Mouse (Mus musculus): ENCODE data around the gene Ablim2. TPM values are rescaled to one million over a fixed set of nuclear protein-coding genes. Genes with fewer than 3 reads are reported as not detected.
A peak's percentile ranks its signal among the peaks of the same experiment; 100 is the strongest.

Gene Ablim2
- total RNA-seq (2021), result 10 to 100 TPM; 20.7 to 21.0 TPM

DNA sequence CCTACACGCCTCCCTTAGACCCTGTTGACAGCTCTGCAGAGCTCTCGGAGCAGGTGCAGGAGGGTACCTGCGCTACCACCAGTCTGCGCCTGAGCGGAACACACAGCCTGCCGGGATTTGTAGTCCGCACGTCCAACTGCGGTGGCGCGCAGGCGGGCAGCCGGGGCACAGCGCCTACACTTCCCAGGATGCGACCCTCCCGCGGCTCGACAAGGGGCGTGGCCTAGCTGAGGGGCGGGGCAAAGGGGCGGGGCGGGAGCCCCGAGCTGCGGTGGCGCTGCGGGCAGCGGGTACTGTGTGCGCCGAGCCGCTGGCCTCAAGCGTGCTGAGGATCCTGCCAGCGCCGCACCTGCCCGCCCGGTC, at the start of gene Ablim2:
Gene Ablim2 (plus strand): TSS at position 242 of the 363 bp plus-strand sequence.
- intact Hi-C loops (cut with DNase I), result loop anchor here (5.0 kb wide), 1 partner anchor 40 kb away; no protein-coding TSS in a partner anchor

DNA sequence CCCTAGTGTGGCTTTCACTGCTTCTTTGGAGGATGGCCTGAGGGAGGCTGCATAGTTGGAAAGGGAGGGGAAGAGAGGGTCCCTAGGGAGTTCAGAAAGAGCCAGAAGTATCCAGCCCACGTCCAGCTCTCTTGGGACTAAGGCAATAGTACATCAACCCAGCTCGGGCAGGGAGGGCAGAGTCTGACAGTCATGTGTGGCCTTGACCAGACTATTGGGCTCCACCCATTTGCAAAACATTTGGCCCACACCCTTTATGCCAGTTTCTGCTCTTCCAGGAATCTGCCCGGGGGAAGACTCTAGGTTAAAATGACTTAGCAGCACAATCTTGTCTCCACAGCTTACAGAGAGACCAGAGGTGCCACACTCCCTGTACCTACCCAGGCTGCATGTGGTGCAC, 47.2 kb upstream of the Ablim2 start:
- intact Hi-C loops (cut with DNase I), result loop anchor here (5.0 to 10.0 kb wide), 2 partner anchors 188 to 346 kb away; no protein-coding TSS in a partner anchor
- no peak for DNase-seq

More for the DNA sequence above, at the start of gene Ablim2:
- peak; percentile 85 for DNase-seq

DNA sequence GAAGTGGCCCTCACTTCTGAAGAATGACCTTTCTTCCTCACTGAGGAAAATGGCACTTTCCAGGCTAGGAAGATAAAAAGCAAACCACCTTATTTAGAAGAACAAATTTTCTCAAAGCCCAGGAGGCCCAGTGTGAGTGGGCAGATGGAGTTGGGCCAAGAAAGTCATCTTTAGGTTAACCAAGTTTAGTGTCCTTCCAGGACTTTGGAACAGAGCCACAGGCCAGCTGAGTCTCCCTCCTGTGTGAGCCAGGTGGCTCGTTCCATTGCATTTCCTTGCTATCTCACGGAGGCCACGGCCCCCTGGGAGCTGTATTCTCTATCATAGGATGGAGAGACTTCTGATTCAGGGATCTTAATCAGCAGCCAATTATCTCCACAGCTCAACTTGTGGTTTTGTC, 46.7 kb upstream of the Ablim2 start:
- DNase-seq, result no peak
- intact Hi-C loops (cut with DNase I), result loop anchor here (5.0 to 10.0 kb wide), 2 partner anchors 189 to 346 kb away; no protein-coding TSS in a partner anchor

DNA sequence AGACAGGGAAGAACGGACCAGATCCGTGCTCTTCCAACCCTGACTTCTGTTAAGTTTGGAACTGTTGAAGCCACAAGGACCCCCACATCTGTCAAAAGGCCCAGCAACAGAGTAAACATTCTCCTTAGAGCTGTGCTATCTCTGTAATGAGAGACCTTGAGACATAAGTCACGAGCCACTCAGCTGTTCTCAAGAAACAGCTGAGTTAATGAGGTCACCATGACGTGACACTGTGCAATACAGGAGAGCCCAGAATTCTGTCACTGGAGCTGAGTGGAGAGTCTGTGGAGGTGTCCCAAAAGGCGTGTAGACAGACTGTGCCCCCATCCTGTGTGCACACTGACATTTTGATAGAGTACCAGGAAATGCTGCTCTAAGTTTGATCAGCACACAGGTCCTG, 45.2 kb upstream of the Ablim2 start:
- DNase-seq, result no peak
- intact Hi-C loops (cut with DNase I), result loop anchor here (5.0 to 10.0 kb wide), 2 partner anchors 190 to 348 kb away; no protein-coding TSS in a partner anchor

DNA sequence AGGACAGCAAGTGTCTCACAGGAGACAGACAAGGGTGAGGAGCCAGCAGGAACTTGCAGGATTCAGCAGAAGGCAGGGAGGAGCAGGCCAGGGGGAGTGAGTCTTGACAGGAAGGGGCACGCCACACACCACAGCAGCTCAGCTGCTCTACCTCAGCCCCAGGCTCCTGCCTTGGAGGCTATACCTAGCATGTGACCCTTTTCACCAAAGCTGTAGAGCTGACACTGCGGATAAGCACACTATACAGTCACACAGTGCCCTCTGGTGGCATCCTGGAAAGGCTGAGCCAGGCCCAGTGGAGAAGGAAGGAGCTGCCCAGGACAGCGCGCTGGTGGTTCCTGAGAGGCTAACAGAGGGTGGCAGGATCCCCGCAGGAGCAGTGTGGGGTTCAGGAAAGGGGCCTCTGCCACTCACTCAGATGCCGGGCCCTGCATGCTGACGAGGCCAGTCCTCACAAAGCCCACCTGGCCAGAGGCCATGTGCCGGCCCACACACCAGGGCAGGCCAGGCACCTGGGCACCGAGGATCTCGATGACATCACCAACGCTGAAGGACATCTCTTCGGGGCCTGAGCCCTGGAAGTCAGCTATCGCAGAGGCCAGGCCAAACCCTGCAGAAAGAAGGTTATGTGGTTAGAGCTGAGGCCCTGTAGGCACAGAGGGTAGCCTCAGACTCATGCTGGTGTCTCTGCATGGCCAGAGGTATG, 43.9 kb upstream of the Ablim2 start:
- intact Hi-C loops (cut with DNase I), result loop anchor here (1.0 to 10.0 kb wide), 3 partner anchors 119 to 349 kb away; no protein-coding TSS in a partner anchor
- peak; percentile 72 for DNase-seq

DNA sequence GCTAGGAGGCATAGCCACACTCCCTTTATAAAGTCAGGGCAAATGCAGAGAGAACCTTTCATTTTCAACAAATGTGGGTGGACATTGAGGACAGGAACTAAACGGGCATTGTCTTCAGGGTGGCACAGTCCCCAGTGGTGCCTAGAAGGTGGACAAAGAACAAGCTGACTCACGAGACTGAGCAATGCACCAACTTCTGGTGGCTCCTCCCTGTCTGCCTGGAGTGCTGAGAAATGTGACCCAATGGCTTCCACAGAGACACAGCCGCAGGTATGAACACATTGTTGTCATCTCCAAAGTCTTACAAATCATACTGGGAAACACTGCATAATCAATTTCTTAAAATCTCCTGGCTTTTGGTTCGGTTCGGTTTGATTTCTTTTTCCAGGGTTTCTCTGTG, 40.2 kb upstream of the Ablim2 start:
- DNase-seq, result no peak
- intact Hi-C loops (cut with DNase I), result loop anchor here (5.0 to 10.0 kb wide), 2 partner anchors 40 to 353 kb away; partner anchors contain the start of gene Ablim2

DNA sequence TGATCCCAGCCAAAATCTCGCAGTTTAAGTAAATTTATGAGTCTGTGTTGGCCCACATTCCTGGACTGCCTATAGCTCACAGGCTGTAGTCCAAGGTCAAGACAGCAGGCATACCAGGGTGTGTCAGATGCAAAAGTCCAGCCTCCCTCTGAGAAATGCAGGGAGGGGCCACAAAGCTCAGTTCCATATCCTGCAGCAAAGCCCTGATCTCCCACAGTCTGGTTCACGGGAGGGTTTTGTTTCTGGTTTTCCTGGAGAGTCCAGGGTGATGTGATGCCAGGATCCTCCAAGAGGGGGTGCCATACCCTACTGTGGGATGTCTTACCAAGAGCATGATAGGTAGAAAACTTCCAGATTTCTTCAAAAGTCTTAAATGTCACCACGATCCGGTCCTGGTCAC, 39.7 kb upstream of the Ablim2 start:
- DNase-seq, result peak; percentile 48 to 57
- intact Hi-C loops (cut with DNase I), result loop anchor here (5.0 to 10.0 kb wide), 2 partner anchors 39 to 353 kb away; partner anchors contain the start of gene Ablim2

DNA sequence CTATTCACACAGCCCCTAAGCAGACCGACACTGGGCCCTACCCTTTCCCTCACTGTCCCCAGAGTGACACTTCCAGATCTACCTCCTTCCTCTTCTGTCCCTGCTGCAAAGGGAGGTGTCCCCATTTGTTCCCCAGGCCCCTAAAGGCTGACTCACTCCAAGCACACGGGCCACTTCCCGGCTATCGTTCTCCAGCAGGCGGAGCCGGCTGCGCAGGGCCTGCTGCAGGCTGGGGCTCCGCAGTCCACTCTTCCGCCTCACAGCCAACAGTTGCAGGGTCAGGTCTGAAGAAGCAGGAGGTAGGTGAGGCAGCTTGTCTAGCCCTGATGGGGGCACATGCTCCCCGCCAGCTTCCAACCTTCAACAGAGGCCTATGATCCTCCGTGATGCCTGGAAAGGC, 38.9 kb upstream of the Ablim2 start:
- intact Hi-C loops (cut with DNase I), result loop anchor here (5.0 to 10.0 kb wide), 2 partner anchors 38 to 354 kb away; partner anchors contain the start of gene Ablim2
- DNase-seq, result no peak

DNA sequence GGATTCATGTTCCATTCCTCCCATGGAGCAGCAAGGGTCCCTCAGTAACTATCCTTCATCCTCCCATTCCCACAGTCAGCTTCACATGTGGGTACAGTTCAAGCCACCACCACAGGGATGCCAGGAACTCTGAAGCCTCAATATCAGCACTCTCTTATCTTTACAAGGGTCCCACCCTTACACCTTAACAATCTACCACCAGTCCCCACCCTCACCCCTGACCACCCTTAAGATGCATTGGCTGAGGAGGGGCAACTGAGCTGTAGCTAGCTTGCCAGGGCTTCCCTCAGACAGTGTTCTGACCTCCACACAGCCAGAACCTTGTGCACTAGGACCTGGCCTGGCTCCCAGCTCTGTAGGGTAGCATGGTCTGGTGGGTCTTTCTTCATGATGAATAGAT, 38.3 kb upstream of the Ablim2 start:
- no peak for DNase-seq
- intact Hi-C loops (cut with DNase I), result loop anchor here (5.0 to 10.0 kb wide), 2 partner anchors 38 to 355 kb away; partner anchors contain the start of gene Ablim2

DNA sequence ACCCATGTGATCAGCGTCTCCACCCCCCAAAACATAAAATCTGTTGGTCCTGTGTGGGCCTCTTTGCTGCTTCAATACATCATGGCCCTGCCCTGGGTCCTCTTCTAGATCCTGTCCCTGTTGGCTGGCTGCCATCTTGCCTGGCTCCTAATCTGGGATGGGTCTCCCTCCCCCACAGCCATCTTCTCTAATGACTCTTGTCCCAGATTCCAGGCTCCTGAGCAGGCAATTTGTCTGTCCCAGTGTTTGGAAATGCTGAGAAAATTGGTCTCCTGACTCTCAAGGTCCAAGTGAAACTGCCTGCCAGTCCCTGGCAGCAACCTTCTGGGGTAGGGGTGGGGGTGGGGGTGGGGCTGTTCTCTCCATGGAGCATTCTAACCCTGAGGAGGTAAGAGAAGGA, 37.8 kb upstream of the Ablim2 start:
- no peak for DNase-seq
- intact Hi-C loops (cut with DNase I), result loop anchor here (5.0 to 10.0 kb wide), 2 partner anchors 37 to 355 kb away; partner anchors contain the start of gene Ablim2

DNA sequence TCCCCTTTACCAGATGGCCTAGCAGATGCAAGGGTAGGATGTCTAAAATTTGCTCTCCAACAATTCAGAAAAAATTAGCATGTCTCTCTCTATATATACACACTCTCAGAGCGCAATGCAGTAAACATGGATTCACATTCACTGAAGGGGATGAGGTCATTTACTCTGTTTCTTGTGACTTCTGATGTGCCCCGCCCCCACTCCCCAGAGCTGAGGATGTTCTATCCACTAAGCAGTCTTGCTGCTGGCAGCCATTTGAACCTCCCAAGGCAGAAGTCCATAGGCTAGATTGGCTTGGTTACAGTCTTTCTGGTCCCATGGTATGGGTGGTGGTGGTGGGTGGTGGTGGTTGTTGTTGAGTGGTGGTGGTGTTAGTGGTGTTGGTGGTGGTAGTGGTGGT, 35.7 kb upstream of the Ablim2 start:
- intact Hi-C loops (cut with DNase I), result no loop called here

DNA sequence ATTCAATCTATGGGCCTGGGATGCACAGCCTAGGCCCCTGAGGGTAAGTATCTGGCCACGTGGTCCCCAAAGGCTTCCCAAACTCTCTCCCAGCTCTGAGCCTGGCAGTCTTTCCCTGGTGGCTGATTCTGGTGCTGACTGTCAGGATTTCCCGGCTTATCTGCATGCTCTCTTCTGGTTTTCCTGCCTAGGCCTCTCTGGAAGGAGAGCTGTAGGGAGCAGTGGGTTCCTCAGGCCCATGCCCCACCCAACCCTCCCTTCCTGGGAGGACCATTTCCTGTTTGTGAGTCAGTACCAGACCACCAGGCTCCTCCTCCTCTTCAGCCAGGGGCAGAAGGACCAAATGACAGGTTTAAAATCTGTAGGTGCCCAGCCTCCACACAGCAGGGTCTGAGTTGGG, 35.0 kb upstream of the Ablim2 start:
- no peak for DNase-seq
- intact Hi-C loops (cut with DNase I), result no loop called here

More for the DNA sequence above, 35.7 kb upstream of the Ablim2 start:
- DNase-seq, result no peak

DNA sequence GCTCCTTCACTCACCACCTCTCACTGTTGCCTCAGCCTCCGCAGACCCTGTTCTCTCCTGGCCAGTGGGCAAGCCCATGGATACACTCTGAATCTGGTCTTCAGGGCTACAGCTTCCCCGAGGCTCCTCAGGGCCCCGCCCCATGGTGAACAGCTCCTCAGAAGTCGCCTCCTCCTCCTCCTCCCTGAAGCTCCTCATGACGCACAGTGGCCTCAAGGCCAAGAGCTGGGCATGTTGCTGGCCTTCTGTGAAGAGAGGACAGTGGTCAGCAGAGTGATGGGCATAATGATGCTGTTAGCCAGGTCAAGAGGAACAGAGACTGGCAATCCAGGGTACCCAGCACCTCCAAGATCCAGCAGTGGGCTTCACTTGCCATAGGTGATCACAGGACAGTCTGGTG, 33.8 kb upstream of the Ablim2 start:
- intact Hi-C loops (cut with DNase I), result no loop called here

DNA sequence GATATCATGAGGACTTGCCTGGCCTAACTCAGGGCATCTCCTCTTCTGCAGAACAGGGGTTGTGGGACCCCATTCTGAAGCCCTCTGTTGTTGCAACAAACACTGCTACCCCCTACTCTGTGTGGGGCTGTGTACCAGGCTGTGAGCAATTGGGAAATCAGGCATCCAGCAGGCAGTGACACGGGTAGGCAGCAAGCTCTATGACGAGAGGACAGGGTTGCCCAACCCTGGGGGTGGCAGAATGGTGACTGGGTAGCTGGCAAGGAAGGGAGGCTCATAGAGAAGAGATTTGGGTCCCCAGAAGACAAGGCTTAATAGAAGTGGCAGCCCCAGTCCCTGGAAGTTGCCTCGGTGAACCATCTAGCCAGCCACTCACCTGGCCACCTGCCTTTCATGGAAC, 31.8 kb upstream of the Ablim2 start:
- no peak for DNase-seq
- intact Hi-C loops (cut with DNase I), result loop anchor here (2.0 kb wide), 1 partner anchor 29 kb away; no protein-coding TSS in a partner anchor

More for the DNA sequence above, 33.8 kb upstream of the Ablim2 start:
- no peak for DNase-seq

DNA sequence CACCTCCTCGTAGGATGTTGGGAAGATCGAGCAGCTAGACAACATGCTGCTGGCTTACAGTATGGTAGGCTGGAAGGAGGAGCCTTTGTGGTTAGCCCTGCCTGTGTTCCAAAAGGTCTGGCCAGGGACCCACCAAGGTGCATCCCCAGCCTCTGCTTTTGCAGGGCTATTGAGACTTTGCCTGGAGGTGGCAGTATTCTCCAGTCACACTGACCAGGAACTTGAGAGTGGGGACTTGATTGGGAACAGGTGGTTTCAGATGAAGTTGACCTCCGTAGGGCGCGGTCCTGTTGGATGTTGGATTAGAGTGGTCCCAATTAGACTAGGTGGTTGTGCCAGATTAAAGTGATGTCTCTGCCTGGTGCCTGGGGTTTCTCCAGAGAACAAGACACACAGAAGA, 30.2 kb upstream of the Ablim2 start:
- DNase-seq, result no peak
- intact Hi-C loops (cut with DNase I), result loop anchor here (2.0 kb wide), 1 partner anchor 27 kb away; no protein-coding TSS in a partner anchor

DNA sequence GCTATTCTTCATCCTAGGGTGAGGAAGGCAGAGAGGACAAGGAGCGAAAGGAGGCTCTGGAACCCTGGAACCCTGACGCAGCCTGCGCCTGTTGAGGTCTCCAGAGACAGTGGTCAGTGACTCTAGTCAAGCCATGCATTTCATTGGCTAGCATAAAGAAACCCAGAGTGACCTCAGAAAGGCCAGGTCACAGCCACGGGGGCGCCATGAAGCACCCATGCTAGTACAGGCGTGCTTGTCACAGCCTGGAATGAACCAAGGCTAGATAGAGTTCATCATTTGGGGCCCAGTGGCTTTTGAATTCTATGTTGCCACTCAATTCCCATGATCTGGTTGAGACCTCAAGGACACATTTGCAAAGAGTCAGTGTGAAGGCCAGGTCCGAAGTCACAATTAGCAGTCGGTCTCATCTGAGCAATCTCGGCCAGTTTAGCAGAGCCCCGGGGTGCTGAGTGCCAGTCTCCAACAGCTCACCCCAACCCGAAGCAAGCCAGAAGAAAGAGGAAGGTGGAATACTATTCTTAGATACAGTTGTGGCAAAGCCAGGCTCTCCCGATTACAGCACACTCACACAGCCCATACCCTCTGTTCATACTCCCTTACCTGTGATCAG, 29.2 kb upstream of the Ablim2 start:
- intact Hi-C loops (cut with DNase I), result no loop called here
- no peak for DNase-seq

DNA sequence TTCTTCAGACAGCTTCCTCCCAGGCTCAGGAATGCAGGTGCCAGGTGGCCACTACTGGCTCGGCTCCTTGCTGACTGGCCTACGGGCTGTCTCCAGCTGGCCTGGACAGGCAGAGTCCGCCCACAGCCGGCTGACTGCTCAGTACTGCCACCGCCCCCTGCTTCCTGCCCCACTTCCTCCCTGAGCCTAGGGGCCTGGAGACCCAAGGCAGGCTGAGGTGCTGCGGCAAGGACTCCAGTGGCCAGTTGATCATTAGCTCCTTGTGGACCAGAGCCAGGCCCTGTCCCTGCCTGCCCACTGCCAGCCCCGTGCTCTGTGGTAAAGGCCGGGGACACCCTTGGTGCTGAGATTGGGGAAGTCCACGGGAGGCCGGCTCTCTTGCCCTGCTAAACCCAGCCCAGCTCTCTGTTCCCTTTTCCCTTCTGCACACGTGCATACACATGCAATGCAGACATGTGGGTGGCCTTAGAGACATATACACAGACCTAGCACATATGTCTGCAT, 28.7 kb upstream of the Ablim2 start:
- DNase-seq, result peak; percentile 74 to 79
- intact Hi-C loops (cut with DNase I), result no loop called here

DNA sequence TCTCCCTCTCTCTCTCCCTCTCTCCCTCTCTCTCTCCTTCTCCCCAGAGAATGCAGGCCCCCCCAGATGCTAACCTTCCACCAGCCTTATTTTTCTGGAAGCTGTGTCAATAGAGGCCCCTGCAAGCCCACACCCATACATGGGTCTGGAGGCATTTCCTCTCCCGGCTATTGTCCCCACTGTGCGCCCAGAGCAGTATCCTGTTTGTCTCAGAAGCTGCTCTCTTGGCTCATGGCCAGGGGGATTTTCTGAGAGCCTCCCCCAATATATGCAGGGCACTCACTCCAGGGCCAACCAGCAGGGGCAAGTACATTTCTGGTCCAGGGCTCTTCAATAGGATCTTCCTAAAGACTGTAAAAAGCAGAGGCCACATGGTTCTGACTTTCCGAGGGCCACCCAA, 27.8 kb upstream of the Ablim2 start:
- peak; percentile 55 to 56 for DNase-seq
- intact Hi-C loops (cut with DNase I), result no loop called here

DNA sequence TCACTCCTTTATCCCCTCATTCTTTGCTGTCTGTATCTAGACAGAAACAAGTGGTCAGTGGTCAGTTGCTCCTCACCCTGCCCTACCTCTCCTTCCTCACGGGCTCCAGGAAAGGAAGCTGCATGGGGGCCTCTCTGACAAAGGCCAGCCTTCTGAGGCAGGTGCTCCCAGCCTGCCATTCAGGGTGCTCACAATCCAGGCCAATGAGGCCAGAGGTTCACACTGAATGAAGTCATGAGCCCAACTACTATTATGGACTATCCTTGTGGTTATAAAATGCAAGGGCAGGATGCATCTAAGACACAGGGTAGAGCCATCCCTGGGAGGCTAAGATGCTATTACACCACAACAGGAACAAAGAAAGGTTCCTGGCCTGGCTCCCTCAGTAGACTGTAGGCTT, 27.1 kb upstream of the Ablim2 start:
- intact Hi-C loops (cut with DNase I), result no loop called here
- no peak for DNase-seq

DNA sequence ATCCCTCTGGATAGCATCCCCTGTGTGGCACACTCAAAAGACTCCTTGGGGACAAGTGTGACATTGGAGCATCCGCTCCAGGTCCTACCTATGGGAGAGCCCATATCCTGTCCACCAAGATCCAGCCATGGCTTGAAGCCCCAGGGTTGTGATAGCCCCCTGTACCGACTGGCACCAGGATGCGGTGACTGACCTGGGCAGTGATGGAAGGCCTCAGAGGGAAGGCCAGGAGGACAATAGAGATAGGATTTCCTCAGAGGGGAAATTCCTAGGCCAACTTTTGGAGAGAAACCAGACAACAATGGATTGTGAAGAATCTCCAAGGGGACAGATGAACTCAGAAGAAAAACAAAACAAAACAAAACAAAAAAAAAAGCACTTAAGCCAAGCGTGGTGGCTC, 26.7 kb upstream of the Ablim2 start:
- intact Hi-C loops (cut with DNase I), result no loop called here
- DNase-seq, result no peak

DNA sequence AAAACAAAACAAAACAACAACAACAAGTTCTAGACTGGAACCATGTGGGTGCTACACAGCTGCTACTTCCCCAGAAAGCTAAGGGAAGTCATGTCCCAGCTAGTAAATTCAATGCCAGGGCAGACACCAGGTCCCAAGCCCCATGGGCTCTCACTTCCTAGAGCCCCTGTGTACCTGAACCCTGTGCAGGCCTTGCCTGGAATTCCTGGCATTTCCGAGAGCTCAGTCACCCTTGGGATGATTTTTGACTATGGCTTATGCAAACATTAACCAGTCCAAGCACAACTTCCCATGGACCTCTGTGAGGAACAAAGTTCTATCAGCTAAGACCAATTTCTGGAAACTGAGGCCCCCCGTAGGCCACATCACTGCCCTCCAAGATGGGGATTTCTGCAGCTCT, 24.2 kb upstream of the Ablim2 start:
- no peak for DNase-seq
- intact Hi-C loops (cut with DNase I), result no loop called here

All from heart, postnatal 36 days (tissue).